Mouse (Mus musculus): Measurements from ENCODE around the gene Slc46a3.

Gene Slc46a3

DNA sequence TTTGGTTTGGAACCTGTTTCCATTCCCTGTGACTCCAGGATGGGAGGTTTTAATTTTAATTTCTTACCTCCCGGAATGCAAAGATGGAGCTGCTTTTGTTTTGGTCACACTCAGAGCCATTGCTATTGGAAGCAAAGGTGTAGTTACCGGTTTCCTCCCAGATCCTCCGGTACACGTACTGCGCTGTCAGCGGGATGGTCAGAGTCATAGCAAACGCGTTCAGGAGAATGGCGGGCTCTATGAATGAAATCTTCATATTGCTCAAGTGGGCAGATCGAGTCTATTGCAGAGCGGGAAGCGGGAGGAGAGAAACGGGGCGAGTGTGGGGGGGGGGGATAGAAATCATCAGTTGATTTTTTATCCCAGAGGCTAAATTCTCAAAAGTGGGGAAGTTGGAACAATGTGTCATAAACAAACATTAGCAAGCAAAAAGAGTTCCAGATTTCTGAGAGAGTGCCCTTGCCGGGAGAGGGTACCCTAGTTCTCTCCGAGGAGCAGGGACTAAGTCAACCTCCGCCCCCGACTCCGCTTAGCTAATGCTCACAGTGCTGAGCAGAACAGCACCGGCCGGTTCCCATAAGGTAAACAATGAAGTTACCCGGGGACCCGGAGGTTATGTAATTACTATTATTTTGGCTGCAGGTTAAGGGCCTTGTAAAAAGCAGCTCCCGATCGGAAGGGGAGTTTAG is 705 bp downstream of the Slc46a3 start:
- DNase-seq: peak; percentile 76

DNA sequence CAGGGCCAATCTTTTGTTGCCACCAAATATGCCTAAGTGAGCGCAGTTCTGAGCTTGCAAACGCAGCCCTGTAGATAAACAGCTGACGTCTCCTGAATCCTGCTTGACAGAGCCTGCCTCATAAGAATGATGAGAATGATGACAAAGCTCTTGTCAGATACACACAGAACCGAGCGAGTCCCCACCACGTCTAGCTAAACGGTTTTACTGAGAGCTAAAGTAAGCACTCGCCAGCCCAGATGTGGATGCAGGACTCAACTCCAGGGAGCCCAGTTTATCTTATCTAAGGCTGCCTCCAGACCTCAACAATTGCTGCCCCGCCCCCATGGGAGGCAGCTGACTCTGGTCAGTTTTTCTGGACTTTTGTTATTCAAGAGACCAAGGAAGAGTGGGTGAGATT is 1.5 kb downstream of the Slc46a3 start:
- no peak for DNase-seq

DNA sequence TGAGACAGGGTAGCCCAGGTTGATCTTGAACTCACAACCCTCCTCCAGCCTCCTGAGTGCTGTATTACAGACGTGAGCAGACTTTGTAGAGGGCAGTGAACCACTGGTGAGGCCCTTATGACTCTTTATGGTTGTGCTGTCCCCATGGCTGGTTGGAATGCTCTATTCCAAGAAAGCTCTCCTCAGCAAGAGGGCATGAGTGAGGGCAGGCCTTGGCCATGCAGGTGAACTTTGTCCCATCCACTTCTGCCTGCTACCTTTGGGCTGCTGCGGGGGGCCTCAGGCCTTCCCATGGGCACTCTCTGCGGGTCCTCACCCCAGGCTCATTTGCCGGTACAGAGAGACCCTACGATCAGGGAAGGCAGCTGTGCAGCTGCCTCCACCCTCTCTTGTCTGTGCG is 1.9 kb downstream of the Slc46a3 start:
- DNase-seq: no peak

DNA sequence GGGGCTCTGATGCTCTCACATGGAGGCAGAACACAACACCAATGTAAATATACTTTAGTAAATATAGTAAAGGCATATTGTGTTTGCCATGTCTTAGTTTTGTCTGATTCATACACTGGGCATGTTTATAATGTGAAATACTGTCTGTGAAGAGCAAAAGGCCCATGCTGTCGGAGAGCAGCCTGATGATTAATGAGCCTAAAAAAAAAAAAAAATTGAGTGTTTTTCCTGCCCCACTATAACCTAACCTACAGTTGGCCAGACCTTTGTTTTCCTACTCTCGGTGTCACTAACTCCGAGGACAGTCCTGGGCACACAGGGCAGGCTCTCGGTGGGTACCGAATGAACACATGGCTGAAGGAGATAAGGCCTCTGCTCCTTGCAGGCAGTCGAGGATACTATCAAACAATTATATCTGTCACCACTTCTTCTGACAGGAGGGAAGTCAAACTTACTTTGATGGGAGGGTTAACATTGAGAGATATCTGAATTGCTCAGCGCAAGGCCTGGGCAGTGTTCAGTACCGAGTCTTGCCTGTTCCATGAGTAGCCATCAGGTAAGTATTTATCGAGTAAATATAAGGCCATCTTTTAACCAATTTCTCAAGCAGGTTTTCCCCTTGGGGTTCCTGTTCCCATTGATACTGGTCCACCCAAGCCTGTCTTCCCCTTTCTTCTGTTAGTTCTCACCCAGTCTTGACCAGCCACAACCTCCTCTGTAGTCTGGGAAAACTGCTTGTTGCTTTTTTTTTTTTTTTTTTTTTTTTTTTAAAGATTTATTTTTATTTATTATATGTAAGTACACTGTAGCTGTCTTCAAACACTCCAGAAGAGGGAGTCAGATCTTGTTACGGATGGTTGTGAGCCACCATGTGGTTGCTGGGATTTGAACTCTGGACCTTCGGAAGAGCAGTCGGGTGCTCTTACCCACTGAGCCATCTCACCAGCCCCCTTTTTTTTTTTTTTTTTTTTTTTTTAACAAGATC is 6.0 kb downstream of the Slc46a3 start:
- no peak for DNase-seq

DNA sequence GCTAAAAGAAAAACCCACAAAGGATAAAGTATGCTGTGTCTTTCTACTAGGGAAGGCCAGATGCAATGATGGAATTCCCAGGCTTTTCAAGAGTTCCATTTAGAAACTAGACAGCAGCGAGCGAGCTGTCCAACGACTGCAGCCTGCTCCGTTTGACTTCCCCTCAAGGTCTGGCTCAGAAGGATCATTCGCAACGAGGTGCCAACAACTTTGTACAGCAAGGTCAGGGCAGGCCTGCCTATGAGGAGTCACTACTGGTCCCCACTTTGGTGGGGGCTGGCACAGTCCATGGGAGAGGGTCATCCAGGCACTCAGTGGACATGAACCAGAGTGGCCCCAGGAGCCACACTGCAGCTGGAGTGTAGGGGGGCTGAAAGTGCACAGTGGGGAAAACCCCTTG is 11.0 kb downstream of the Slc46a3 start:
- DNase-seq: no peak

DNA sequence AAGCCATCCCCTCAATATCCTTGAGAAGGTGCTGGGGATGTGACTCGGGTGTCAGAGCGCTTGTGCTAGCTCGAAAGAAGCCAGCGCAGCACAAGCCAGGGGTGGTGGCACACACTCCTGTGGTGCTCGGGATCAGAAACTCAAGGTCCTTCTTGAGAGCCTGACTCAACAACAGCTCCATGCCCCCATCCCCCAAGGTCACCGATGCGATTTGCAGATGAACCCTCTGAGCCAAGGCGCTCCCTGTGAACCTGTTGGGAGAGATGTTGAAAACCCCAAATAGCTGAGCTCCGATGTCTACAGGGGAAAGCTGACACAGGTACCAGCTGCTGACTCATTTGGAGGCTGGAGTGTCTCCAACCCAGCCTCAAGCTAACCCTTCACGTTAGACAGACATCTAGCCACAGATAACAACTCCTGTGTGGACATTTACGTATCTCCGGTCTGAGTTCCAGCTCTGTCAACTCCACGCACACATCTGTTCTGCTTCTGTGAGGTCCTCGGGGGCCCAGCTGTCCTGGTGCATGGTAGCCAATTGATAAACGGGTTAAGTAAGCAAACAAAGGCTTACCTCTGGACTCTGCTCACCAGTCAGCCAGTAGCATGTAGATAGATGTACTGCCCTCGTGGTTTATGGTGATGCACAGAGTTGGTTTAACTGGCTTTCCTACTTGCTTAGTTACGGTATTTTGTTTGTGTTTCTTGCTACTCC is 14.5 kb downstream of the Slc46a3 start:
- no peak for DNase-seq

DNA sequence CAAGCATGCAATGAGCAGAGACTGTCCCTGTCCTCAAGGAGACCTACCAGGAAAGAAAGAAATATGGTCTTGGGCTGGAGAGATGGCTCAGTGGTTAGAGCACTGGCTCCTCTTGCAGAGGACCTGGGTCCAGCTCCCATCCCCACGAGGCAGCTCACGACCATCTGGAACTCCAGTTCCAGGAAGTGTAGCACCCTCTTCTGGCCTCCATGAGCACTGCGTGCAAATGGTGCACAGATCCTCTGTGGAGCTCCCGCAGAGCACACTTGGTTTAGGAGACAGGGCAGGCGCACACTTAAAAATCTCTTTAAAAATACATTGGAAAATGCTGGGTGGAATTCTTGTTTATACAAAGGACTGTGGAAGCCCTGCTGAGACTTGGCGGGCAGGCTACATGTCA is 17.1 kb downstream of the Slc46a3 start:
- no peak for DNase-seq

DNA sequence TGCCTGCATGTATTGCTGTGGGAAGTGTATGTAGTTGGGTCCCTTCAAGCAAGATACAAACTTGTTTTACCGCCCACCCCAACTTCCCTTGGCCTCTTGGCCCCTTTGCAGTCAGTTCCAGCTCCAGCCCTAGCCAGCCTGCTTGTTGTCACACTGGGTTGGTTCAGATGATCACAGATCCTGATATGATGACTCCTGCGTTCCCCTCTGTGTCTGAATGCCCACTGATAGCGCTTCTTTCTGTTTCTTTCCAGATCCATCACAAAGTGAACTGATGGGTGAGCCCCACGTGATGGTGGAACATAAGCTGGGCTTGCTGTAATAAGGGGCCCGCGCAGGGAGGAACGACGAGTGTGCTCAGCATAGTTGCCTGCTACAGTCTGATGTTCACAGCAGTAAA is 19.4 kb downstream of the Slc46a3 start:
- DNase-seq: no peak

DNA sequence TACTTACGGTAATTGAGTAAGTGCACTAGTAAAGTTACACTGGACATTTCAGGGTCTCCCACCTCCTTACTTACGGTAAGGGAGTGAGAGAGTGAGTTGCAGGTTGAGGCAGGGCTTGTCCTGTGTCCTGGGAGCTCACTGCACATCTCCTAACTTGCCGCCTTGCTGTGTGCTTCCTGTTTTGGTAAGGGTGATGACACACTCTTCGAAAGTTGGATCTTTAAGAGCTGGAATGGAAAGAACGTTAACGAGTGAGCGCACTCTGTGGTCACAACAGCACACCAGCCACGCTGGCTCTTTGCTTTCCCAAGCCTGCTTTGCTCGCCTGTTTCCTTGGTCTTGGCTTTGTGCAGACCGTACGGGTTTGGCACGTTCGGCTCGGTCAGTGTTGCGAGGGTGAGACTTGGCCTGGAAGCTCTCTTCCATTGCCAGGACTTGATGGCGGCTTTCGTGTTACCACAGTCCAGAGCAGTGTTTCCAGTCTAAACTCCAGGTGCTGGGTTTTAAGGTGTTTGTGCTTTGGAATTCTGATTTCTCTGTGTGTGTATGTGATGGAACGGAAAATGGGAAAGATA is 20.0 kb downstream of the Slc46a3 start:
- DNase-seq: no peak

DNA sequence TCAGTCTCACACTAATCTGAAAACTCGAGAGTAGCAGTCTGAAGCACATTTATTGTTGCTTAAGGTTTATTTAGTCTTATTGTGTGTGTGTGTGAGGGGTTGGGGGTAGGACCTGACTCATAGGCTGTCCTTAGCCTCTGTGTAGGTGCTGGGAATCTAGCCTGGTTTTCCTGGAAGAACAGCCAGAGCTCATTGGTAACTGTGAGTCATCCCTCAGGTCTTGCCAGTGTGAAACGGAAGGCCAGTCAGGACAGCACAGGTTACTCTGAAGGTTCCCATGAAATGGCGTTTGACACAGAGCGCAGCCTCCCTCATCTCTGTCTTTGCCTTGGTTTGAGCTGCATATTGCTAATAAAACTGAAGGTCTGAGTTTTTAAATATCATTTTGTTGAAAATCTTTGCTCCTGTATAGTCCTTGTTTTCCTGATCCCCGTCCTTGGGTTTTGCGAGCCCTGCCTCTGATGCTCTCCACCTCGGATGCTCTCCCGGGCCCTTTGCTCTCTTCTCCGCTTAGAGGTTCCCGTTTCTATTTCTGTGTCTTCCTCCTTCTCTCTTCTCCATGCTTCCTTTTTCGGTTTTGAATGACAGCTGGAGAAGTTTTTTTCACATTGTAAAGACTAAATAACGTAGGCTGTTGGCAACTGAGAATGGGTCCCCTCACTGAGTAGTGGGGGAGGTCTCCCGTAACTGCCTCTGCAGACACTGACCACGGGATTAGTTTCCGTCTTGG is 23.4 kb downstream of the Slc46a3 start:
- DNase-seq: no peak

DNA sequence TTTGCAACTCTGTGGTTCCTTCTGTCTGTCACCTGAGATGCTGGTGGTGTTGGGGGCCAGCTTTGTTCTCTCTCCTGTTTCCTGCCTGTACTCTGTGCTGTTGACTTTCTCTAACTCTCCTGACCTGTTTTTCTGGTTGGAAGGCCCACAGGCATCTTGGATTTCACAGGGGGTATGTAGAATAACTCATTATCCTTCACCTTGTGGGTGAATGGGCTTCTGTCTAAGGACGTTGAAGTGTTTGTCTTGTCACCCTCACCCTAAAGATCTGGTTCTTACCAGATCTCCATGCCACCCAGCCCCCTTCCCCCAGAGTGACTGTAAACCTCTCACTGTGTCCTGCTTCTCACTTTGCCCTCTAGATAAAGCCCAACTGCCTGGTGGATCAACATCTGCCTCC is 24.3 kb downstream of the Slc46a3 start:
- no peak for DNase-seq

DNA sequence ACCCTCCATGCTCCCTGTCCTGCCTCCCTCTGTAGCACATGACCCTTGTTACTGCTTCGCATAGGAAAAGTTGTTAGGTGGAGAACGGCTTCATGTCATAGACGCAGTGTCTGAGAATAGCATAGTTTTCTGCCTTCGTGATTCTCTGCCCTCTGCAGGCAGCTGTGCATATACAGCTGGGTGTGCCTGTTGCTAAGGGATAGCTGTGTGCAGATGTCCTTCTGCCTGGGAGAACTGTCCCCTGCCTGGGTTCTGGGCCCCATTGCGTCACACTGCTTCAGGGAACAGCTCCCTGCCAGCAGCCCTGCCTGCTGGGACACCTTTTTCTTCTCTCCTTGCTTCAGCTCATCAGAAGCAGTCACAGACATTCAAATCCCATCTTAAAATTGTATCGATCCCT is 25.0 kb downstream of the Slc46a3 start:
- DNase-seq: no peak

DNA sequence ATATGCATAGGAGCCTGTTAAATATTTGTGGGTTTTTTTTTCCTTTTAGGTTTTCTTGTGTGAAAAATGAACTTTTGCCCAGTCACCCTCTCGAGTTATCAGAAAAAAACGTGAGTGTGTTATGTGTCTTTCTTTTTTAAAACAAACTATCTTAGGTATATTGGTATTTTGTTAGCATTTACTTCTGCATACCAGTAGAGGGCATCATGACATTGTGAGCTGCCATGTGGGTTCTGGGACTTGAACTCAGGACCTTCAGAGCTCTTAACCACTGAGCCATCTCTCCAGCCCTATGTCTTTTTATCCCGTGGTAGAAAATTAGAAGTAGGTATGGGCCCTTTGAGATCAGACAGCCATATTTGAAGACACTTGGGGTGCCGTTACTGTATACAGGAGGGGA is 25.9 kb downstream of the Slc46a3 start:
- DNase-seq: no peak

DNA sequence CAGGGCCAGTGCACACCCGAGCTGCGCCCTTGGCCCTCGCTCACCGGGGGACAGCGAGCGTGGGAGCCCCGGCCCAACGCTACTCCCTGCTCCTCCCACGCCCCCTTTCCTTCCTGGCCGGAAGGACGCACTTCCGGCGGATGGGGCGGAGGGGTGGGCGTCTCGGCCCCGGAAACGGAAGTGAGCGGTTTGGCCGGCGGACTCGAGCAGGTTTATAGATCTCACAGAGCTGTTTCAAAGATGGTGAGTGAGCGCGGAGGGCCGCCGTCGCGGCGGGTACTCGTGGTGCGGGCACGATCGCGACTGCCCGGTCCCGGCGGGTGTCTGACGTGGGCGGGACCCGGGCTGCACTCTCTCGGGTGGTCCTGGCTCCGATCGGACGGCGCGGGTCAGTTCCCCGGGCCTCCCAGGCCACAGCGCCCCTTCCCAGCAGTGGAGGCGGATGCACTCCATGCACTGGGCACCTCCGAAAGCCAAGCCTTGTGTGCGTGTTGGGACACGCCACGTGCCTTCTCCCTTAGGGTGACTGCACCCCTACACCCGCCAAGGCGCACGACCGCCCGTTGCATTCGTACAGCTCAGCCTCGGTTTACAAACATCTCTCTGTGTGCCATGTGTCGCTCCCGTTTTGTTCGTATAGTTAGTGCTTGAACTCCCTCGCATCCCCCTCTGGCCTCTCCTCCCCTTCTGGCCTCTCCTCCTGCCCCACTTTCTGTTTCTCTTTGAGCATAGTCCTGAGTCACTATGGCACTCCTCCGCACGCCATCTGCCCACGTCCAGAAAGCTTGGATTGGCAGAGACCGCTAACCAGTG is 34.0 kb downstream of the Slc46a3 start, which contains the start of gene Pomp:
Gene Pomp (plus strand): TSS at position 13 of the 813 bp plus-strand sequence.
- DNase-seq: peak; percentile 93

DNA sequence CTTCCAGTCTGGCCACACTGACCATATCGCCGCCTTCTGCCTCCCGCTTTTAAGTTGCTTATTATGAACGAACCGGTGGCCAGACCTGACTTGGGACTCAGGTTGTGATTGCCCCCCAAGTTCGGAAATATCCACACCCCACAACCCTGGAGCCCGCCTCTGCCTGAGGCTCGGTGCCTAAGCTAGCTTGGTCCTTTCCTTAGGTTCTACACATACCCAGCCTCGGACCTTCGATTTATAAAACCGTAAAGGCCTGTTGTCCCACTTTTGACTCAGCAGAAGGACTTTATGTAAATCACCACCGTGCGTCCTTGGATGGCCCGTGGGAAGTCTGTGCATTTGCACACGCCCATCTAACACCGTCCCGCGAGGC is 34.6 kb downstream of the Slc46a3 start:
- no peak for DNase-seq

DNA sequence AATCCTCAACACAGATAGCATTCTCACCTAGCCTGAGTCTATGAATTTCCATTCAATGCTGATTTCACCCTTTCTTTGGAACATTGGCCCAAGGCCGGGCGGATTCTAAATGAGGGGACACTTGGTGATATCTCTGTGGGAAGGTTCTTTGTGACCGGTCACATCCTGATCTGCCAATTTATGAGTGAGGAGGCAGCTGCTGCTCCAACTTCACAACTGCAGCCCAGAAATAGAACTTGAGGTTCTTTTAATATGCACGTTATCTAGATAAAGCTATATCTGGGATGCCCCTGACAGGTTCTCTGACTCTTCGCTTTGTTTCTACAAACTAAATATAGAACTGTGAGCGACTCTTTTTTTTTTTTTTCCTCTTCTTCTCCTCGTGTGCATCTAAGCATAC is 44.4 kb downstream of the Slc46a3 start:
- DNase-seq: no peak

DNA sequence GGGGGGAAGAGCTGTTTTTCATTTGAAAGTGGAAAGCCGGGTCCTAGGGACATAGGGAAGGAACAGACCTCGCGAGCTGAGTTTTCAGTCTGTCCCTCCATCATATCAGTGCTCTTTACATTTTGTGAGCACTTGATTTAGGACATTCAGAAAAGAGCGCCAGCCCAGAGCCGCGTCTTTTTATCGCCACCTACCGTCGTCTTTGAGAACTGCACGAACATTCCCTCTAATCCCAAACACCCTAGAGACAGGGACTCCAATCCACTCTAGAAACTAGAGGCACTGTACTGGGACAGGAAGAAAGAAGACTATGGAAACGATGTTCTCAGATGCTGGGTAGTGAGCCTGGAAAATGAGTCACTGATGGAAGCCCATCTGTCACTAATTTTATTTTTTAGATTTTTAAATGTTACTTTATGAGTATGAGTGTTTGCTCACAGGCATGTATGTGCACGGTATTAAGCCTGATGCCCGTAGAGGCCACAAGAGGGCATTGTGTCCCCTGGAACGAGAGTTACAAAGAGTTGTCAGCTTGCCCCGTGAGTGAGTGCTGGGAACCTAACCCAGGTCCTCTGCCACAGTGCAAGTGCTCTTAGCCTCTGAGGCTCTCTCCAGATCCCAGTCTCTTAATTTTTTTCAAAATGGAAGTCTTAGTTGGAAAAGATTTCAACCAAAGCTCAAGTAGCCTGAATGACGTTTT is 46.3 kb downstream of the Slc46a3 start:
- DNase-seq: peak; percentile 82

DNA sequence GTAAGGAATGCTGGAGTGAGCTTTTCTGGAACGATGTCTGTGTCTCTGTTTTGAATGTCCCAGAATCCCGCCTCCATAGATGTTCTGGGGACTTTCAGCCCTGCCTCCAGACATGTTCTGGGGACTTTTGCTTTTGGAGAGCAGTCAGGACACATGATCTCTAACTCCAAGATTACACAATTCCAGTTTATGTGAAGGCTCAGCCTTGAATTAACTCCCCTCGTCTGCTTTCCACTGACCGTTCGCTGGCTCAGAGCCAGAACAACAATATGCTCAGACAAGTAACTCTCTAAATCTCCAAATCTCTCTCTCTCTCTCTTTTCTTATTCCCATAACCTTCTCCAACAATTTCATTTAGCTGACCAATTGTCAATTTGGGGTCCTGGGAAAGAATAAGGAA is 47.3 kb downstream of the Slc46a3 start:
- DNase-seq: no peak

DNA sequence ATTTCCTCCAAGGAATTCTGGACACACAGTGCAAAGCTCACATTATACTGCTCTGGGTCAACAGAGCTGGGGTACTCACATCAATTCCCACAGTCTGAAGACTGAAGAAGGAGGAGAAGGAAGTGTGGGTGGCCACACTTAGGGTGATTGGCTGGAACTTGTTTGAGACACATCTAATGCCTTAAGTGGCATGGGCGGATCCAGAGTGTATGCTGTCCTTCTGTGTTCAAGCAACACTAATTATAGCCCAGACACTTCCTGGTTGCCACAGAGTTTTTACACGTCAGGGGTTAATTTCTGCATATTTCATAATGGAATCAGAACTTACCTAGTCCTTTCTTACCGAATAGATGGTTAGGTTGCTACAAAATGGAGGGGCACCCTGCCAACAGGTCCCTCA is 49.3 kb downstream of the Slc46a3 start:
- DNase-seq: no peak

DNA sequence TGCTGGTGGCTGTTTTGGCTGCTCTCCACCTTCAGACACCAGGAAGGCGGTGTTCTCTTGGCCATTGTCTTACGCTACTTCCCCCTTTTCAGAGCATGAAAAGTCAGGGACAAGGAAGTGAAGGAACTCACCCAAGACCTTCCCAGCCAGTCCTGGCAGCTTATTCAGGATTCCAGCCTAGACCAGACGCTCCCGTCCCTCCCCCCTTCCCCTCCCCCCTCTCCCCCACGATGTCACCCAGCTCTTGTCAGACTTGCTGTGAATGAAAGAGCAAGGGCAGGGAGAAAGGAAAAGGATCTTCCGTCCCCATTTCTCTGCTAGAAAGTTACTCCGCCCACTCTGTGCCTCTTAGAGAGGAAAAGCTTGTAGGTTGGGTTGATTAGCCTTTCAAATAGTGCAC is 51.3 kb downstream of the Slc46a3 start:
- no peak for DNase-seq

DNA sequence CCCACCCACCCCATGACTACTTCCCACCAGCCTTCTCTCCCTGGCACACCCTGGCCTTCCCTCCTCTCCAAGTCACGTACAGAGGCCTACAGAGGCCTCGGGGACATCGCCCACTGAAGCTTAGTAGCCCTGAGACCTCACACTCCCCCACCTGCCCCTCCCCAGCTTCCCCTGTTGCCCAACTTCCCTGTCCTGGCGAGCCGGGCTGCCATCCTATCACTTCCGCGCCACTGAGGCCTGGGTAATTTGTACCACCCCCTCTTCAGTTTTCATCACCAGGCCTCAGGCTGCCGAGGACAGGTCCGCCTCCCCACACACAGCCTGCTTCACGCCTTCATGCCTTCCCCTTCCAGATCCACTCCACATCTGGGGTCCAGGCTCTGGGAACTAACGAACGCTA is 55.2 kb downstream of the Slc46a3 start:
- DNase-seq: no peak
